Mouse (Mus musculus) thymus, postnatal 0 days (tissue): Measurements from ENCODE around the gene Chrna3. TPM values are rescaled to one million over a fixed set of nuclear protein-coding genes. Genes with fewer than 3 reads are reported as not detected.

ENCODE experiments used
- DNase-seq: peaks from one replicate; pipeline ENCODE4 v3.0.0-alpha.2; 2015; ENCODE audit warnings: low spot score
- polyA plus RNA-seq: library from polyadenylated mRNA; unstranded; fragments of >200 nt; fragmentation: Nextera tagmentation; extraction: Ambion mirVana; gene quantifications from 2 replicates; pipeline ENCODE4 v1.2.1, GENCODE M21; 2015

The Chrna3 gene
- 0.03 and 0.08 TPM in 2 replicates for polyA plus RNA-seq

DNA sequence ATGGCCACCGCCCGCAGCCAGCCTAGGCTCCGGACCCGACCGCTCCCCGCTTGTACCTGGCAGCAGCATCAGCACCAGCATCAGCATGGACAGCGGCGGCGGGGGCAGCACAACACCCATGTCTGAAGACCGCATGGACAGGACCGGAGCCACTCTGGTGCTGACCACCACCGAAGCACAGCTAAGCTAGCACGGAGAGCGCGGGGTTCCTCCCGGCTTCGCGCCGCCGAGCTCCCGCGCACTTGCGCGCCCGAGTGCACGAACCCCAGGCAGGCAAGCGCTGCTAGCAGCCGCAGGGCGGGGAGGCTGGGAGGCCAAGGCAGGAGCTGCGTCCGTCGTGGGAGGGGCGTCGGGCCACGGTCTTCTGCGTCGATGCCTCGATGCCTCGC, at the start of gene Chrna3:
Gene Chrna3, minus strand, starts transcription at position 288 of the 389 bp plus-strand sequence.
- DNase-seq, result no peak

DNA sequence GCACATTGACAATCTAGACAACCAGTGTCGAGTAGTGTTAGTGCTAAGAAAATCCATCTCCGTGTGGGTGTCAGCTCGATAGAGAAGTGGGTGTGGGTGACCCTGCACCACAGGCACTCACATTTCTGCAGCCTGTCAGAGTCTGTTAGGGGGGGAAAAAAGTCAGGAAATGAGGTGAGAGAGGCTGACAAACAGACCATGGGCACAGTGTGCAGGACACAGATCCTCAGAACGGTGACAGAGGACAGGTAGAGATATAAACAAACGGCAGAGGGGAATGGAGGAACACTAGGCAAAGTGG, 41.6 kb upstream of the Chrna3 start:
- DNase-seq, result no peak

DNA sequence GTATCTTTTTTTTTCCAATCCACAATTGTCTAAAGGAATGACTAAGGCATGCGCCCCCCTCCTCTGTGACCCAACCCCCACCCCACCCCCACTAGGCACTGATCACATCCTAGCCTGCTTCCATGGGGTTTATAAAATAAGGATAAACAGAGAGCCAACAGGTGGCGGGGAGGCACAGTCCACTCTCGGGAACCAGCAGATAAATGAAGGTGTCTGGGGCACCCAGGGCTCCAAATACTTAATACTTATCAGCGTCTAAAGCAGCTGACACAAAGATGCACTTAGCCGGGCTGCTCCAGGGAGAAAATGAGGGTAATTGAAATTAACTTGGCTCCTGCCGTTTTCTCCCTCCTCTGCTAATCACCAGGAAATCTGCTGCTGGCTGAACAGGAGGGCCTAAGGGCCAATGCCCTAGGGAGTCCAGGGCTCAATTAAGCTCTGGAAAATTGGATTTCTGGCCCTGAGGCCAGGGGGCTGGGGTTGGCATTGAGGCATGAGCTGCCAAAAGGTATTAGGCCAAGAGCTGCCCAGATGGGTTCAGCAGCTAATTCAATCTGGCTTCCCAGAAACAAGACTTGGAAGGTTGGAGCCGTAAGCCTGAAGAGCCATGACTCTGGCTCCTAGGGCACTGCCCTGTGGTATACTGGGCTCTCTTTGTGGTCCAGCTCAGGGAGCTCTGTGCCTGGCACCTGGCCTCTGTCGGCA, 41.0 kb upstream of the Chrna3 start:
- DNase-seq, result no peak

DNA sequence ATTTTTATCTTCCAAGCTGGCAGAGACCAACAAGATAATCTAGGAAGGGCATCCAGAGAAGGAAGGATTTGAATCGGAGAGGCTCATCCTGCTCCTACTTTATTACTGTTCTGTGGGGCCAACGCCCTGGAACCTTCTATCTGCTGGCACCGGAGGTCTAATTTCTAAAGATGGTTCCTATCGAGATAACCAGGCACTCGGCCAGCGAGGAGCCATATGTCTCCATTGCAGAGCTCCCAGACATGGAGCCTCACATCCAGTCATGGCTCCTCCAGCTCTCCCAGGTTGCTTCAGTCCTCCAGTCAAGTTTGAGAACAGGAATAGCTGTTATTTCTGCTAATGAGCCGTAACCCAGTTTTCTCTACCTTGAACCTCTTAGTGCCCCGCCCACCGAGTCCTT, 38.9 kb upstream of the Chrna3 start:
- DNase-seq, result no peak

DNA sequence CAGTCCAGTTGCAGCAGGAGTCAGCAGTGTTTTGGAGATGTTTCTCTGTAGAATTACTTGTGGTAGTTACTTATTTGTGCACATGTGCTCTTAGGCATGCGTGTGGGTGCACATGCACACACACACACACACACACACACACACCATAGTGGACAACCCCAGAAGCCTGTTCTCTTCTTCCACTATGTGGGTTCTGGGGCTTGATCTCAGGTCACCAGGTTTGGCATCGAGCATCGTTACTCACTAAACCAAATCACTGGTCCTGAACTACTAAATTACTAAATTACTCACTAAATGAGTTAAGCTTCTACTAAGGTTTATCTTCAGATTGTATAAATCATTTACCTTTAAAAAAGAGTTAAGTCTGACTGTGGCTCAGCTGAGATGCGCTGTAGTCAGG, 31.7 kb upstream of the Chrna3 start:
- no peak for DNase-seq

DNA sequence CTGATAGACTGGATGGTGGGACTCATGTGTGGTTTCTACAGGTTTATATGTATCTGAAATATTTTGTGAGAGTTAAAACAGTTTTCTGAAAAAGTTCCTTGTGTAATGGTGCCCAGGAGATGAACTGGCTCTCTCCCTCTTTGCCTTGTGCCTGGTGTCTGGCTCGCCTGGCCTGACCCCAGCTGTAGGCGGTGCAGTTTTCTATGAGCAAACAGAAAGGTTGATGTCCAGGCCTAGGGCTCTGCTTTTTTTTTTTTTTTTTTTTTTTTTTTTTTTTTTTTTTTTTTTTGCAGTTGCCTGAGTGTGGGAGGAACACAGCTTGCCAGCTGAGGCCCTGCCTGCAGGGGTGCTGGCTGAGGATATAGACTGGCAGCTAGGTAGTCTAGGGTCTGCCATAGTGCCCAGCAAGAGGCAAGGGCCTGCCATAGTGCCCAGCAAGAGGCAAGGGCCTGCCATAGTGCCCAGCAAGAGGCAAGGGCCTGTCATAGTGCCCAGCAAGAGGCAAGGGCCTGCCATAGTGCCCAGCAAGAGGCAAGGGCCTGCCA, 29.1 kb upstream of the Chrna3 start:
- no peak for DNase-seq

DNA sequence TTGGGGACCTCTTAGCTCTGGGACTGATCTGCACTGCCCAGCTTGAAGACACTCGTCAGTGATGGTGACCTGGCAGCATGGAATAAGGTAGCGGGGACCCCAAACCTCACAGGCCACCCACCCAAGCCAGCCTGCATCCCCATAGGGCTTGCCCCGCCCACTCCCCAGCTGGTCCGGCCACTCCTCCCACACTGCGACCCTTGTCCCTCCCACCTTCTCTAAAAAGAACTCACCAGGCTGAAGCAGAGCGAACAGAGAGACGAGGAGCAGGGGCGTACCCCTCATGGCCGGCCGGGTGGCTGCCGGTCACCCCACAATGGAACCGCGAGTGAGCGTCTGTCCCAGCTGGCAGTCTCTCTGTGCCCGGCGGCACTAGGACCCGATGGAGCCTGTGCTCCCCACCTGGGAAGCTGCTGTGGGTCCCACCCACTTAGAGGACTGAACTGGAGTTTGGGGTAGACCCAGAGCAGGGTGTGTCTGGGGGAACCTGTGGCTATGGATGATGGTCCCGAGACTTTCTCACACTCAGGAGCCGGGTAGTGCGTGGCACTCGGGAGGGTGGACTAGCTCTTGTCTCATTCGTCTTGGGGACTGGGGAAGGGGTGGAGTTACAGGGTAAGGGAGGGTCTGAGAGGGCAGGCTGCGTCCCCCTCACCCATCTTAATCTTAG, 22.0 kb upstream of the Chrna3 start, which contains the start of gene Chrnb4:
Gene Chrnb4, minus strand, starts transcription at position 569 of the 670 bp plus-strand sequence.
- peak; percentile 15 for DNase-seq

DNA sequence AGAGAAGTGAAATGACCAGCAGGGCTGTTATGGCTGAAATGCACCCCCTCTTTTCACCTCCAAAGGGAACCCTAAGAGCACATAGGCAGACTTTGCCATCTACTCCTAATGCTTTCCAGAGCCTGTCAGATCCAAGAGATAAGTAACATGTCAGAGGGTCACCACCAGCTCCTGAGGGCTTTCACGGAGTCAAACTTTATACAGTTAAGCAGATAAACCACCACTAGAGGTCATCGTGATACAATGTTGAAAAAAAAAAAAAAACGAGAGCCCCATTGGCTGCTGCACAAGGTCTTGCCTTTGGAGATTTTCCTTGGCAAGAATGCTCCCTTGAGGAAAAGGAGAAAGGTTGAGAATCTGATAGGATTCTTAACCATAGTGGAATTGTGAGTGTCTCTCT, 20.4 kb upstream of the Chrna3 start:
- peak; percentile 19 for DNase-seq

DNA sequence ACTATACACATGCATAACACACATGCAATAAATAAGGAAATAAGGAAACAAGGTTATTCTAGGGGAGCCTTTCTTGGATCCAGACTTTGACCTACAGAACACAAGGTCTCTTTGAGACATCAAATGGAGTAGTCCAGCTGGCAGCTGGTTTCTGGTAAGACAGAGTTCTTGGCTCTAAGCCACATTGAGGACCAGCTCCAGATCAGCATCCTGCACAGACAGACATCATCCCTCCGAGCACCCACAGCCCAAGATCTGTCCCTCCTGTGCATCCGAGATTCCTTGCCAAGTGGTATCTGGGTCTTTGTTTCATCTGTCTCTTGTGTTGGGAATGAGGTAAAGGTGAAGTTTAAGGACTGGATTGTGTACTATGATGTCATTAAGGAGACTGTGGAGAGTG, 18.6 kb upstream of the Chrna3 start:
- DNase-seq, result no peak

DNA sequence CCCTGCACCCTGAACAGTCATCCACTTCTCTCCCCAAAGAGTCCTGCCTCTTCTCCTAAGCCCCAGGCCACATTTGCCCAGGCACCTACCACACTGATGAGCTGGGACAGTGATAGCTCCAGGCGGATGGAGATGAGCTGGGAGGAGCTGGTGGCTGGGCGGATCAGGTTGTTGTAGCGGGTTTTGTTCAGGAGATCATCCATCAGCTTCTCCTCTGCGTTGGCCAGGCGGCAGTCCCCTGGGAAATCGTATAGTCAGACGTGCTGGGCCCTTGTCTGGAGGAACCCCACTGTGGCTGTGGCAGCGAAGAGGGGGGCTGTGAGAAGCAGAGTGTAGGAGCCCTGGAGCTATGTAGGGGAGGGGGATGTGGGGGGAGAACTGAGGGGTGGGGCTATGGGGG, 17.3 kb upstream of the Chrna3 start:
- no peak for DNase-seq

DNA sequence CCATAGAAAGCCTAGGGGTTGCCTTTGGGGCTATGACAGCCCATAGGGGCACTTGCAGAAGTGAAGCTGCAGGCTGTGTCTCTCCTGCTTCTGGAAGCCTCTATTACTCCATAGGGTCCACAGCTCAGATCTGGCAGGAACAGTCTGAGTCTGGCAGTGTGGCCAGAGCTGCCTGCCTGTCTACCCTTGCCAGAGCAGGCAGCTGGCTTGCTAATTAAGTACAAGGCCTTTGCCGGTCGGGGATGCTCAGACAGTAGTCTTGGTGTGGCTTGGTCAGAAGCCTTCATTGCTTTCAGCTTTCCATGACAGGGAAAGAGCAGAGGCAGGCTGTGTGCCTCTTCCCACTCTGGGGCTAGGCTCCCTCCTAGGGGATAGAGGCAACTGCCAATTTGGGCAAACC, 15.0 kb upstream of the Chrna3 start:
- DNase-seq, result no peak

DNA sequence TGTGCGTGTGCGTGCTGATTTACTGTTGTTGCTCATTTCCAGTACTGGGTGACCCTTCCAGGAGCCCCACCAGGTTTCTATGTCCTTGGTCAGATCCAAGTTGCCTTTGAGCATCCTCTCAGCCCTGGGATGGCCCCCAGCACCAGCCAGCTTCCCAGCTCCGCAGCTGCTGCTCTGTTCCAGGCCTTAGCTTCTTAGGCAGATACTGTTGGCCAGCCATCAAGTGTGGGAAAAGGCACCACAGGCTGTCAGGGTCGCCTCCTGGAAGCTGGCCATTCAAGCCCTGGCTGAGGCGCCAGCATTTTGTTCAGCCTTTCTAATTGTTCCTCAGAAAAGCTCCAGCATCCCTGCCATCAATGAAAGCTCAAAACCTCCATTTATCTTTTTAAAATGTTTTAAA, 13.6 kb upstream of the Chrna3 start:
- DNase-seq, result no peak

DNA sequence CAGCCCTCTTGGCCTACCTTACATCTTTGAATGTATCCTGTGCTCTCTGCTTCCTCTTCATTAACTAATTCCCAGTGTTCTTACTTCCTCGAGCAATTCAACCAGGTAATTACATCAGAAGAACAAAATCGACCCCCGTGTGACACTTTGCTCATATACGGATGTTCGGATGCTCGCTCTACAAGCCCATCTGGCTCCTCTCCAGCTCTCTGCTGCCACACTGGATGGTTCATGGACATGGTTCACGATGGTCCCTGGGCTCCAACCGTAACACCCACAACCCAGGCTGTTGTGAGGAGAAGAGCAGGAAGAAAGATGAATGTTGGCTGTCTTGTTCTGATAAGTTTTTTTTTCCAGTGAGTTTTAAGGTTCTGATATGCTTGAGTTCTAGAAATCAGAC, 12.6 kb upstream of the Chrna3 start:
- DNase-seq, result no peak

DNA sequence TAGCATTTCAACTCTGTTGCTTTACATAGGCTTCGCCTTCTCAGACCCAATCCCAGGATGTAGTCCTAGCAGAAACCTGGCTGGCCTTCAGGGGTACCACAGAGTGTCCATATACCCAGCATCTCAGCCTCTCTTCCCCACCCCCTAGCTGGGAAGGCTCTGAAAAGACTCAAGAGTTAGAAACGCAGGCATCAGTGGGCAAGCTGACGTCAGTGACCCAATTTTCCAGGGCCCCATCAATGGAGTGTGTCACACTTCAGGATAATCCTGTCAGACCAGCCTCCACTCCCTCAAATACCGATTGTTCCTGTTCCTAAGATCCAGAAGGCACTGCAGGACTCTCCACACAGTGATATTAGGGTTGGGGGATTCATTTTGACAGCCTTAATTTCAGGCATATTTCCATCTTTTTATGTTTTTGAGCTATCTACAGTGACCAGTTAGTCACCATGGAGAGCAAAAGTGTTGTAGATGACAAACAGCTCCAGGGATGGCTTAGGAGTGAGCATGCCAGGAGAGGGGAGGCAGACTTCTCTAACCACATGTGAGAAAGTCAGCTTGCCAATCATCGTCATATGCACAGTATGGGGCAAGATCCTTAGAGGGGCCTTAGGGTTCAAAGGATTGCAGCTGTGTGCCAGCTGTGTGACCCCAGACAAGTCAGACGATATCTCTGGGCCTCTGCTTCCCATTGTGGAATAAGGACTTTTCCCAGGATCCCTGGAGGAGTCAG, 5.2 kb upstream of the Chrna3 start:
- DNase-seq, result no peak

DNA sequence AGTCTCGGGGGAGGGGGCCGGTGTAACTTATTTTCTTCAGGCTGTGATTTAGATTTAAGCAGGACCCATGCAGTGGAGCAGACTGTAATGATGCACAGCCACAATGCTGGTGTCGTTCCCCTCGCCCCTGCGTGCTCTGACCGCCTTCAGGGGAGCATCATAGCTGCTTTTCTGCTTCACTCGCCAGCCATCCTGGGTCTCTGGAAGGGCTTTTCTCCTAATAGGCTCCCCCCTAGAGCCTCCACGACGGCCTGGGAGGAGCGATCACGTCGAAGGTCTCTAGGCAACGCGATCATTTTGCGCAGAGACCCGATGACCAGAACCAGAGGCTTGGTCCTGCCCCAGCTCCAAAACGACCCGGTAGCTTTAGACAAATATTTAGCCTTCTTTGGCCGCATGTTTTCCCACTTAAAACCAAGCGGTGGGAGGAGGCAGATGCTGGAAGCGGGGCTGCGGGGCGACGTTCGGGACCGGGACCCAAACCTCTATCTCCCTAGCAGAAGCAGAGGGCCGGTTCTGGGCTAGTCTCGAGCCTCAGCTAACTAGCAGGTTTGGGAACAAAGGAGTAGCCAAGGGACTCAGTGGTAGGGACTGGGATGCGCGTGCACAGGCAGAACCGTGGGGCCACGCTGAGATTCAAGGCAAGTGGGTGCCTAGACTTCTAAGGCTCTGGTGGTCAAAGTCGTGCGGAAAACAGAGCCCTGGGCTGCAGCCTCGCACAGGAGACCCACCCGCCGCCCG, 658 bp downstream of the Chrna3 start:
- DNase-seq, result no peak

DNA sequence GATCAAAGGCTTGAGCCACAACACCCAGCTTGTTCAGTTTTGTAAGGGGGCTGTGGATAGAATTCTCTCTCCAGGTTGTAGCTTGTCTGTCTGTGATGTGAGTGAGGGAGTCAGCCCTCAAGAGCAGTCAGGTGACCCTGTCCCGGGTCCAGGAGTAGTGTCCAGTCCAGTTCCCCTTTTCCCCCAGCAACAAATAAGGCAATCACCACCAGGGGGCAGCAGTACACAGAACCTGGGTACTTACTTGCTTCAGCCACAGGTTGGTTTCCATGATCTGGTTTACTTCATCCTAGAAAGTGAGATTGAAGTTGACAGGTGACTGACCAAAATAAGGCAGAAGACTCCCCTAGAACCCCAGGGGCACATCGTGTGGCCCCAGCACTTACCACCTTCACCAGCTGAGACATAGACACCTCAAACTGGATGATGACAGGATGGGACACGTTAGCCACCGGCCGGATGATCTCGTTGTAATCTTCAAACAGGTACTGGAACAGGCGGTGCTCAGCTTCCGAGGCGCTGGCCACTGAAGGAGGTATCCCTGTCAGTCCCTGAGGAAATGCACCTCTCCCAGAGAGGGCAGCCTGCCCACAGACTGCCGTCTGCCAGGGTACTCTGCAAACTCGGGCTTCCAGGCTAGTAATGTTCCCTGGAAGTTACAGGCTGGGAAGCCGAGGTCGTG, 2.3 kb downstream of the Chrna3 start:
- peak; percentile 66 for DNase-seq

DNA sequence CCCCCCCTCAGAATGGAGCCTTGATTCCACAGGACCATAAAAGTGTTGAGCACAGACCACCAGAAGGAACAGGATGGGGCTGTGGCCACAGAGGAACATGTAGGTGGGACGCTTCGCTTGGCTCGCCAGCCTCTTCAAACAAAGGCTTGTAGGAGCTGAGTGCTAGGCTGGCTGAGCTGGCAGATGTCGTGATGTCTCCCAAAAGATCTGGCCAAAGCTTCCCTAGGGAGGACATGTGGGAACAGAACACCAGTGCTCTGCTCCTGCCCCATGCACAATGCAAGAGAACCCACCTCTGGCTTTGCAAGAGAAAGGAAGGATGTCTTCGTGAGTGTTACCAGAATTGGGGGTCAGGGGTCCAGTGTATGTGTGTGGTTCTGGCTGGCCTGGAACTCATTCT, 3.0 kb downstream of the Chrna3 start:
- no peak for DNase-seq

DNA sequence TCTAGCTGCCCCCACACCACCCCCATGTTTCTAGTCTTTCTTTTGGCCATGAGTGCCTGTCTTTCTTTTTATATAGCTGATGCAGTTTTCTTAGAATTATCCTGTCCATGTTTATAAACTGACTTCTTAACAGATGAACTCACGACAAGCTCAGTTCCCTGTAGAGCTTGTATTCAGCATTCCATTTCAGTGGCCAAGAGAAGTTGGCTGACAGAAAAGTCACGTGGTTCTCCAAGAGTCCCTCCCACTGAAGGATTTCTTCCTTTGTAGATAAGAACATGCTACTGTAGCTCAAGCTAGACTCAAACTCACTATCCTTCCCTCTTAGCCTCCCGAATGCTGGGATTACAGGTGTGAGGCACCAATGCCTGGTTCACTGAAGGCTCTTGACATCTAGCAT, 9.4 kb downstream of the Chrna3 start:
- DNase-seq, result no peak

DNA sequence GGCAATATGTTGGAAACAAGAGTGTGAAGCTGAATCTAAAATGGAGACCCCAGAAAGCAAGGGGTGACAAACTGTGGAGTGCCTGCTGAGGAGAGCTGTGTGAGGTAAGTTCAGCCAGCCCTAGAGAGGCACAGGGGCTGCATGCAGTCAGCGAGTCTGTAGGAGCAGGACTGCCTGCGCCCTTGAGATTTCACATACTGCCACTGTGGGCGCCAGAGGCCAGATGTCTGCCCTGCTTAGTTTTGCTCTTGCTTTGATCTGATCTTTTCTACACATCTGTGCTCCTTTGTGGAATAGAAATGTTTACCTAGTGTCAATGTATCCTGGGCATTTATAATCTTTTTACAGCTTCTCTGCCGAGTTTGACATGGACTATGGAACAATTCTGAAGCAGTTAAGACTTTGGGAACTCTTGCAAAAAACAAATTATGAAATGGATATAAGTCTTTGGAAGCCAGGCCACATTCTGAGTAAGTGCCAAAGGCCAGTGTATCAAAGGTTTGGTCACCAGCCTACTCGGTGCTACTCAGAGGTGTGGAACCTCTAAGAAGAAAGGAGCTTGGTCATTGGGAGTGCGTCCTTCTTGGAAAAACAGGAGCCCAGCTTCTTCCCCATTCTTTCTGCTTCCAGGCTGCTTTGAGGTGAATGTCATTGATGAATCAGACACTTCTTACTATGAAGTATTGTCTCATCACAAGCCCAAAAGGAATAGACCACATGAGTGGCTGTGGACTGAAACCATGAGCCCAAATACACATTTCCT, 15.6 kb downstream of the Chrna3 start:
- DNase-seq, result peak; percentile 4

DNA sequence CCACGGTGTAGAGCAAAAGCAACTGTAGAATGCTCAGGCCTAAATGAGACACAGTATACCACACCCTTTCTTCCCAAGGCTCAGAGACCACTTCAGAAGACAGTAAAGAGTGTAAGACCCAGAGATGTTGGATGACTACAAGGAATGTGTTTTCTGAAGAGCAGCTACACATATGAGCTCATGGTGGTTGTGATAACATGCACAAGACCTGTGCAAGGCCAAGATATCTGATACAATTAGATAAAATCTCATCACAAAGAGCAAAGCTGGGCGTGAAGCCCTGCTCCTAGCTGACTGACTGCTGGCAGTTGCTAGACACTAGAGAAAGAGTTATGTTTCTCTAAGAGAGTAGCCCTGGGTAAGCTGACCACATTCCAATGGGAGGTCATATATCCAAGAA, 16.7 kb downstream of the Chrna3 start:
- DNase-seq, result no peak
